Mouse (Mus musculus) kidney, embryonic 14.5 days (tissue): Measurements from ENCODE around the gene Wfdc6a. TPM values are rescaled to one million over a fixed set of nuclear protein-coding genes. Genes with fewer than 3 reads are reported as not detected.

ENCODE experiments used
- ATAC-seq: fragments of 200-750 bp; cut with Nextera tagmentation; 2 replicates; pipeline ENCODE4 v1.8.0; 2017; ENCODE audit warnings: moderate number of reproducible peaks, mild to moderate bottlenecking, moderate TSS enrichment, moderate library complexity; ENCODE audit not compliant: low FRiP score, low TSS enrichment
- H3K27ac ChIP-seq: fragments of 300-500 bp; sonication (generic); 2 replicates; pipeline ENCODE4 v1.5.1; 2014; ENCODE audit warnings: low read depth, mild to moderate bottlenecking, low read length, moderate library complexity, mixed read lengths
- H3K27me3 ChIP-seq: fragments of 300-500 bp; sonication (generic); 2 replicates; pipeline ENCODE4 v1.6.1; 2014; ENCODE audit warnings: mild to moderate bottlenecking, low read length; ENCODE audit not compliant: control insufficient read depth, insufficient read depth
- H3K36me3 ChIP-seq: fragments of 300-500 bp; sonication (generic); 2 replicates; pipeline ENCODE4 v1.6.1; 2014; ENCODE audit warnings: low read length, mixed read lengths; ENCODE audit not compliant: control insufficient read depth, insufficient read depth
- H3K4me1 ChIP-seq: fragments of 300-500 bp; sonication (generic); 2 replicates; pipeline ENCODE4 v1.6.1; 2014; ENCODE audit warnings: low read length, mixed read lengths; ENCODE audit not compliant: control insufficient read depth, insufficient read depth
- H3K4me2 ChIP-seq: fragments of 300-500 bp; sonication (generic); replicated peaks from 2 replicates; pipeline ENCODE4 v1.6.1; 2014; ENCODE audit warnings: low read depth, mild to moderate bottlenecking, low read length
- H3K4me3 ChIP-seq: fragments of 300-500 bp; sonication (generic); 2 replicates; pipeline ENCODE4 v1.5.1; 2014; ENCODE audit warnings: mild to moderate bottlenecking, low read length
- H3K9ac ChIP-seq: fragments of 300-500 bp; sonication (generic); 2 replicates; pipeline ENCODE4 v1.6.1; 2014; ENCODE audit warnings: low read depth, mild to moderate bottlenecking, low read length, moderate library complexity
- H3K9me3 ChIP-seq: fragments of 300-500 bp; sonication (generic); 2 replicates; pipeline ENCODE4 v1.6.1; 2016; ENCODE audit warnings: low read length; ENCODE audit not compliant: control insufficient read depth
- WGBS: fragments of 180-500 bp; shearing (Covaris S2); extraction: QIAGEN DNeasy Blood & Tissue Kit; methylation state at CpG from one replicate; pipeline ENCODE4 v1.1.7; 2014; 5-methylcytosine and 5-hydroxymethylcytosine counted together
- polyA plus RNA-seq: library from polyadenylated mRNA; unstranded; fragments of >200 nt; fragmentation: Nextera tagmentation; extraction: Ambion mirVana; gene quantifications from 2 replicates; pipeline ENCODE4 v1.2.1, GENCODE M21; 2014

The Wfdc6a gene
- polyA plus RNA-seq, 1 experiment from 2014 or later, result not detected

- no peak overlapping the region for H3K27ac ChIP-seq
- H3K9ac ChIP-seq, result no peak overlapping the region
- no peaks in the 10 kb centered on the region for H3K36me3 ChIP-seq
- no peaks in the 10 kb centered on the region for H3K27me3 ChIP-seq
- H3K4me1 ChIP-seq, result 0 out of 2 replicates have a peak, but pooled peaks cover 4% of the 10 kb centered on the region
- 50% methylated on average over 2 of the region's 2 CpGs for WGBS
- no peak overlapping the region for H3K4me3 ChIP-seq
- H3K9me3 ChIP-seq, result no peaks in the 10 kb centered on the region
- H3K4me2 ChIP-seq, result no peak overlapping the region
- ATAC-seq, result 0 out of 2 replicates have a peak, but pooled peaks have one; percentile 52
These were observed 41.5 kb downstream of the Wfdc6a start for GRCm38 (mm10) chr2:164543745-164544144.

DNA sequence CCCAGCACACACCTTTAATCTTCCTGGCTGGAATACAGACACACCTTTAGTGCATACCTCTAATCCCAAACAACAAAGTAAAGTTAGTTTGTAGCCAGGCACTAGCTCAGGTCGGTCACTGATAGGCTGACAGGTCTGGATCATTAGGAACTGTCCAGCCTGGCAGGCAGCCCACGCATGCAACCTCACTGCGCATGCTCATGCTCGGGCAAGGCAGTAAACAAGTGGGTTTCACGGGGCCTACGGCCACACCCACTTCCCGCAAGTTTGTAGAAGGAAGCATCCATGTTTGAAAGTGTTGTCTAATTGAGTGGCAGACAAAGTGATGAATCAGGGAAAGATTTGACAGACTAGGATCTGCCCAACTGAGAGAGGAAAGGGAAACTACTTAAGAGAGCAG lies 42.6 kb downstream of the Wfdc6a start:
- H3K4me3 ChIP-seq, result no peak overlapping the region
- 87% methylated on average over 7 of the region's 7 CpGs for whole genome bisulfite sequencing
- ATAC-seq, result no peak
- H3K9me3 ChIP-seq, result no peaks in the 10 kb centered on the region
- H3K9ac ChIP-seq, result no peak overlapping the region
- H3K4me2 ChIP-seq, result no peak overlapping the region
- 0 out of 2 replicates have a peak, but pooled peaks cover 4% of the 10 kb centered on the region for H3K4me1 ChIP-seq
- no peak overlapping the region for H3K27ac ChIP-seq
- H3K27me3 ChIP-seq, result no peaks in the 10 kb centered on the region
- no peaks in the 10 kb centered on the region for H3K36me3 ChIP-seq

- H3K9me3 ChIP-seq, result no peaks in the 10 kb centered on the region
- no peaks in the 10 kb centered on the region for H3K36me3 ChIP-seq
- no peak overlapping the region for H3K4me3 ChIP-seq
- H3K27ac ChIP-seq, result no peak overlapping the region
- H3K9ac ChIP-seq, result no peak overlapping the region
- WGBS, result 89% methylated on average over 5 of the region's 5 CpGs
- H3K4me2 ChIP-seq, result no peak overlapping the region
- no peaks in the 10 kb centered on the region for H3K27me3 ChIP-seq
- ATAC-seq, result no peak
- 0 out of 2 replicates have a peak, but pooled peaks cover 4% of the 10 kb centered on the region for H3K4me1 ChIP-seq
These were observed 43.1 kb downstream of the Wfdc6a start for GRCm38 (mm10) chr2:164542132-164542531.

DNA sequence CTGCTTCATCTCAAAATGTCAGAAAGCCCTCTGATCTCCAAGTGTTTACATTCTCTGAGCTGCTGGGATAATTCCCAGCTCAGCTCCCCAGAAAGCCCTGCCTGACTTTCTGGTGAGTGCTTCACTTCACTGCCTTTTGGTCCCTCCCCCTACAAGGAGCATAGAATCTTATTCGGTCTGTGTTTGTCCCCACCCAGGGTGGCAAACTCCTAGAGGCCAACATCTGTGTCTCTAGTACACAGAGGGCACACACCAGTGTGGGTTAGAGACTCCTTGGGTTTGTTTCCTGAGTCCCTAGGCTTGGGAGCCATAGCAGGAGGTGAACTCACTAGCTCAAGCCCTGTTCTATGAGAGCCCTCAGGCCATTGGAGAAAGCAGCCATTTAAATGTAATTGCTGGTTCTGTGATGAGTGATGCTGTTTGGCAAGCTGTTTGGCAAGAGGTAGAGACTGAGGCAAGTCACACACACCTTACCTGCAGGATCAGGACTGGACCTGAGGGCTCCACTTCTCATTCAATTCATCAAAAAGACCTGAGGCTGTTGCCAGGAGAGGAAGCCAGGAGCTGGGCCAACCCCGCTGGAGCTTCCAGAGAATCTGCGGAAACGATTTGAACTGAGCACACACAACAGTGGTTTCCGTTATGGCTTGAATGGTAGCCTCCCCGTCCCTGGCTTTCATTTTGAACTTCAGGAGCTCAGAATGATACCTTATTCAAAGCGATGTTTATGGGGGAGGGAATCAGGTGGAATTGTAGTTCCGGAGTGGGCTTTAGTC lies 44.4 kb downstream of the Wfdc6a start:
- no peak overlapping the region for H3K4me3 ChIP-seq
- 0 out of 2 replicates have a peak, but pooled peaks cover 4% of the 10 kb centered on the region for H3K4me1 ChIP-seq
- 41% methylated on average over 8 of the region's 8 CpGs for WGBS
- no peaks in the 10 kb centered on the region for H3K27me3 ChIP-seq
- no peaks in the 10 kb centered on the region for H3K36me3 ChIP-seq
- H3K4me2 ChIP-seq, result no peak overlapping the region
- H3K9ac ChIP-seq, result no peak overlapping the region
- no peaks in the 10 kb centered on the region for H3K9me3 ChIP-seq
- H3K27ac ChIP-seq, result 0 out of 2 replicates have a peak overlapping the region, but pooled peaks have one; percentile 59
- no peak for ATAC-seq

DNA sequence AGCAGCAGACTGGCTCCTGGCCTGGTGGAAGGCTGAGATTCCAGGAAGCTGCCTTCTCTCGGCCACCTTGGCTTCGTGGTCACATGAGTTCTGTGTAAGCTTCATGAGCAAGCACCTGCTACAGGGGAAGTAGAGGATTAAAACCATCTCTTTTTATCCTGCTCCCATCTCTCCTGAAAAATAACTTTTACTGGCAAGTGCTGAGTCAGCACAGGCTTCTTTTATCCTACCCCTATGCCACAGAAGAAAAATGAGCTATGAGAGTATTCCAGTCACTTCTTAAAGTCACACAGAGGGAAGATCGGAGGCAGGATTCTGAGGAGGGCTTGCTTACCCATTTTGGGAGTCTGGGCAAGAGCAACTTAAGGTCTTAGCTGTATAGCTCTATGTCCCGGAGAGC lies 48.2 kb downstream of the Wfdc6a start:
- Histone ChIP-seq H3K36me3 (no peaks in the 10 kb centered on the region), H3K27ac (no peak overlapping the region), H3K4me3 (no peak overlapping the region), H3K4me2 (no peak overlapping the region), H3K9ac (no peak overlapping the region), H3K27me3 (no peaks in the 10 kb centered on the region), H3K9me3 (no peaks in the 10 kb centered on the region), H3K4me1 (no peaks in the 10 kb centered on the region)
- ATAC-seq, result no peak
- WGBS, result 82% methylated on average over 4 of the region's 4 CpGs

- Histone ChIP-seq H3K27ac (no peak overlapping the region), H3K27me3 (no peaks in the 10 kb centered on the region), H3K9me3 (no peaks in the 10 kb centered on the region), H3K9ac (no peak overlapping the region), H3K4me2 (no peak overlapping the region), H3K4me3 (no peak overlapping the region), H3K36me3 (no peaks in the 10 kb centered on the region), H3K4me1 (no peaks in the 10 kb centered on the region)
- ATAC-seq, result no peak
- 63% methylated on average over 10 of the region's 10 CpGs for WGBS
These were observed 50.9 kb downstream of the Wfdc6a start for GRCm38 (mm10) chr2:164534315-164534714.

GRCm38 (mm10) chr2:164531169-164531568 lies 54.1 kb downstream of the Wfdc6a start:
- Histone ChIP-seq H3K27ac (no peak overlapping the region), H3K9ac (no peak overlapping the region), H3K4me1 (no peaks in the 10 kb centered on the region), H3K36me3 (no peaks in the 10 kb centered on the region), H3K9me3 (no peaks in the 10 kb centered on the region), H3K4me3 (no peak overlapping the region), H3K4me2 (no peak overlapping the region), H3K27me3 (no peaks in the 10 kb centered on the region)
- 0 out of 2 replicates have a peak, but pooled peaks have one; percentile 52 for ATAC-seq
- 6% methylated on average over 3 of the region's 3 CpGs for WGBS

Other genes with a start within 250 kb of the Wfdc6a start
- gene Slpi, start 196.4 kb downstream of the Wfdc6a start, polyA plus RNA-seq, result 0.44 TPM in 1 of 2 replicates, not detected in the other
- gene Rbpjl, start 182.3 kb downstream of the Wfdc6a start, polyA plus RNA-seq, result not detected in 2 replicates
- 0.12 and 0.20 TPM in 2 replicates for gene Matn4, start 180.3 kb downstream of the Wfdc6a start, polyA plus RNA-seq
- gene Sdc4, start 141.6 kb downstream of the Wfdc6a start, polyA plus RNA-seq, result 87.8 and 108 TPM in 2 replicates
- gene Sys1, start 128.5 kb downstream of the Wfdc6a start, polyA plus RNA-seq, result 66.8 and 69.4 TPM in 2 replicates
- 7.1 and 8.4 TPM in 2 replicates for gene Gm20458, start 124.5 kb downstream of the Wfdc6a start, polyA plus RNA-seq
- gene Trp53tg5, start 111.7 kb downstream of the Wfdc6a start, polyA plus RNA-seq, result not detected in 2 replicates
- gene Dbndd2, start 99.3 kb downstream of the Wfdc6a start, polyA plus RNA-seq, result 12.4 and 14.7 TPM in 2 replicates
- 70.7 and 79.2 TPM in 2 replicates for gene Pigt, start 87.9 kb downstream of the Wfdc6a start, polyA plus RNA-seq
- gene Wfdc2, start 23.0 kb downstream of the Wfdc6a start, polyA plus RNA-seq, result 330 and 331 TPM in 2 replicates
- not detected in 2 replicates for gene Spint3, start 12.0 kb downstream of the Wfdc6a start, polyA plus RNA-seq
- not detected in 2 replicates for gene Eppin, start 8.1 kb upstream of the Wfdc6a start, polyA plus RNA-seq
- gene Wfdc6b, start 28.1 kb upstream of the Wfdc6a start, polyA plus RNA-seq, result not detected in 2 replicates
- not detected in 2 replicates for gene Wfdc8, start 28.2 kb upstream of the Wfdc6a start, polyA plus RNA-seq
- gene Wfdc16, start 53.3 kb upstream of the Wfdc6a start, polyA plus RNA-seq, result not detected in 2 replicates
- gene Wfdc10, start 70.6 kb upstream of the Wfdc6a start, polyA plus RNA-seq, result not detected in 2 replicates
- not detected in 2 replicates for gene Wfdc9, start 71.1 kb upstream of the Wfdc6a start, polyA plus RNA-seq
- gene Wfdc11, start 88.6 kb upstream of the Wfdc6a start, polyA plus RNA-seq, result not detected in 2 replicates
- gene Wfdc13, start 99.7 kb upstream of the Wfdc6a start, polyA plus RNA-seq, result 0.54 and 0.93 TPM in 2 replicates
- gene Spint4, start 113.1 kb upstream of the Wfdc6a start, polyA plus RNA-seq, result 1.1 and 1.4 TPM in 2 replicates
- not detected in 2 replicates for gene Spint5, start 129.9 kb upstream of the Wfdc6a start, polyA plus RNA-seq
- gene Wfdc3, start 160.5 kb upstream of the Wfdc6a start, polyA plus RNA-seq, result 0.83 and 1.4 TPM in 2 replicates
- gene Dnttip1, start 160.5 kb upstream of the Wfdc6a start, polyA plus RNA-seq, result 64.4 and 70.8 TPM in 2 replicates
- gene Ube2c, start 184.5 kb upstream of the Wfdc6a start, polyA plus RNA-seq, result 559 and 687 TPM in 2 replicates
- gene Tnnc2, start 194.5 kb upstream of the Wfdc6a start, polyA plus RNA-seq, result 1.8 and 1.9 TPM in 2 replicates
- 16.0 and 16.6 TPM in 2 replicates for gene Snx21, start 200.4 kb upstream of the Wfdc6a start, polyA plus RNA-seq
- 13.7 and 17.0 TPM in 2 replicates for gene Acot8, start 219.4 kb upstream of the Wfdc6a start, polyA plus RNA-seq
- 7.3 and 9.0 TPM in 2 replicates for gene Zswim3, start 219.7 kb upstream of the Wfdc6a start, polyA plus RNA-seq
- 12.4 and 20.0 TPM in 2 replicates for gene Zswim1, start 237.2 kb upstream of the Wfdc6a start, polyA plus RNA-seq
- gene Spata25, start 243.1 kb upstream of the Wfdc6a start, polyA plus RNA-seq, result not detected in 2 replicates
- 122 and 135 TPM in 2 replicates for gene Ctsa, start 247.4 kb upstream of the Wfdc6a start, polyA plus RNA-seq
- gene Neurl2, start 248.0 kb upstream of the Wfdc6a start, polyA plus RNA-seq, result 6.0 and 6.6 TPM in 2 replicates